Mouse (Mus musculus) CD4-positive, CD25-positive, alpha-beta regulatory T cell, adult 2 months (primary cell): ENCODE data around the gene Tigit.

ENCODE experiments used
- DNase-seq: peaks from one replicate; pipeline ENCODE4 v3.0.0-alpha.2; 2012; ENCODE audit warnings: low read depth, low spot score

The Tigit gene

DNA sequence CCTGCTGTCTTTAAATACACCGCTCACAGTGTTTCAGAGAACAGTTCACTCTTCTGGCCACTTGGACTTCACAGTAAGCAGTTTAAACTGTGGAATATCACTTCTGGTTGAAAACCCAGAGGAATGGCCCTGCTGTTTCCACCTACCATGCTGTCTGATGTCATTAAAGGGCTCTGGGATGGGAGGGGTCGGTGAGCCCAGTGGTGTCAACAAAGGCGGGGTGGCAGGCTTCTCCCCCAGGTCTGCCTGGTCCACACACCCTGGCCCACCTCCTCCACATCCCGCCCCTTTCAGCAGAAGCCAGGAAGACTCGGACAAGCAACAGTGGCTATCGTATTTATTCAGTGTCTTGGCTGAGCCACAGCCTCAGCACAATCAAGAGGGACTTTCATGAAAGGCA, 44.7 kb downstream of the Tigit start:
- no peak for DNase-seq

GRCm38 (mm10) chr16:43618286-43618685, 45.7 kb downstream of the Tigit start:
- DNase-seq: no peak

GRCm38 (mm10) chr16:43617346-43617745, 46.6 kb downstream of the Tigit start:
- DNase-seq: no peak

DNA sequence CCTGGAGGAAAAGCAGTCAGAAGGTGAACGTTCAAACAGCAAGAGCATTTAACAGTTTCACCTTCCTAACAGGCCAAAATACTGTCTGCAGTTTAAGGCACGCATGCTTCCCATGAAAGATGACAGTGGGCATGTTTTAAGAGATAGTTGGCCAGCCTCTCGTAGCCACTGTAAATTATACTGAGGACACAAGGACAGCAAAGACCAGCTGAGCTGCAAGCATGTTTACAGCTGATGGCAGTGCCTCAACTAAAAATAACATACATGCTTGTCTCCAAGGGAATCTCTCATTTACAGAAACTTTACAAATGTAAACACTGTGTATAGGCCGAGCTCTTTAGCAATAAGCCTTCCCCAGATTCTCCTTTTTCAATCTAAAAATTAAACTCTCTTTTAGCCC, 47.6 kb downstream of the Tigit start:
- no peak for DNase-seq

GRCm38 (mm10) chr16:43610375-43610774, 53.6 kb downstream of the Tigit start:
- no peak for DNase-seq

- no peak for DNase-seq
These were observed 55.9 kb downstream of the Tigit start for GRCm38 (mm10) chr16:43608066-43608465.

DNA sequence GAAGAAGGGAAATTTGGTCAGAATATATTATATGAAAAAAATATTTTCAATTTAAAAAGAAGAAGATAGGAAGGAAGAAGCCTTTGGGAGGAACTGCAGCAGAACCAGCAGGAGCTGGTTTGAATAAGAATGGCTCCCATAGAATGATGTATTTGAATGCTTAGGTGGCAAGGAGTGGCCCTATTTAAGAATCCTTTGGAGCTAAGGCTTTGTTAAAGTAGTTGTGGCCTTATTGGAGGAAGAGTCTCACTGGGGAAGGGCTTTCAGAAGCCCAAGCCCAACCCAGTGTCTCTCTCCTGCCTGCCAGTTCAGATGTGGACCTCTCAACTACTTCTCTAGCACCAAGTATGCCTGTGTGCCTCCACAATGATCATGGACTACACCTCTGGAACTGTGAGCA, 56.9 kb downstream of the Tigit start:
- no peak for DNase-seq

GRCm38 (mm10) chr16:43604399-43605013, 59.4 kb downstream of the Tigit start:
- DNase-seq: no peak

- no peak for DNase-seq
These were observed 60.3 kb downstream of the Tigit start for GRCm38 (mm10) chr16:43603591-43604141.

DNA sequence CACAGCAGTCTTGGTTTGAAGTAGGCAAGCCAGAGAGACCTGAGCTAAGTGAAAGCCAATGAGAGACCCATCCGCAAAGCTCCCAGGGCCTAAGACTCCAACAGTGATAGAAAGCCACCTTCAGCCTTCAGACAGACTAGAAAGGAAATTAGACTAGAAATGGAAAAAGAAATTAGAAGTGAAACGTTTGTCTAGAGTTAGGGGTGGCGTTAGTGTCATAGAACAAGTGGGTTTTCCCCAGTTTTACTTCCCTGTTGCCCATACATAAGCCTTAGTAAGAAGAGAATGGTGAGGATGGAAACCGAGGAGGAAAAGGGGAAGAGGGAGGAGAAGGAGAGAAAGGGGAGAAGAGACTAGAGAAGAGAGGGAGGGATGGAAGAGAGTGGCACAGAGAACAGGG, 61.4 kb downstream of the Tigit start:
- no peak for DNase-seq

DNA sequence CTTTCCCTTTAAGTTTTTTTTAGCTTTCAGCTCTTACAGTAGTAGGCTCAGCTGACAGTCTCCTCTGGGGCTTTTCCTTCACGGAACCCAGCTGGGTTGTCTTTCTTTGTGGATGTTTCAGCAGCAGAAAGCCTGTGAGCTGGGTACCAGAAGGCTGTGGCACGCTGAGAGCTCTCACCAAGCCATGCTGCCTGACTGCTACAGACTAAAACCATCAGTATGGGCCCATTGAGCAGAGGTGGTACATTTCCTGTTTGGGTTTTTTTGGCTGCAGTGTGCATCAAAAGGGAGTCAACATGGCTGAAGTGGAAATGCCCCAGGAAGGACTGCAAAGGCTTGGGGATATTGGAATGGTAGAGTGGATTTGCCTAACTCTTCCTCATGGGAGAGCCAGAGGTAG, 64.2 kb downstream of the Tigit start:
- peak; percentile 25 for DNase-seq
